Mouse (Mus musculus): ENCODE results near the gene Gm45785.
"Not testable (repeated sequence)": the region's sequence is repeated elsewhere in the genome, so short reads cannot be mapped to it uniquely, and the experiment has no call there.

The Gm45785 gene

DNA sequence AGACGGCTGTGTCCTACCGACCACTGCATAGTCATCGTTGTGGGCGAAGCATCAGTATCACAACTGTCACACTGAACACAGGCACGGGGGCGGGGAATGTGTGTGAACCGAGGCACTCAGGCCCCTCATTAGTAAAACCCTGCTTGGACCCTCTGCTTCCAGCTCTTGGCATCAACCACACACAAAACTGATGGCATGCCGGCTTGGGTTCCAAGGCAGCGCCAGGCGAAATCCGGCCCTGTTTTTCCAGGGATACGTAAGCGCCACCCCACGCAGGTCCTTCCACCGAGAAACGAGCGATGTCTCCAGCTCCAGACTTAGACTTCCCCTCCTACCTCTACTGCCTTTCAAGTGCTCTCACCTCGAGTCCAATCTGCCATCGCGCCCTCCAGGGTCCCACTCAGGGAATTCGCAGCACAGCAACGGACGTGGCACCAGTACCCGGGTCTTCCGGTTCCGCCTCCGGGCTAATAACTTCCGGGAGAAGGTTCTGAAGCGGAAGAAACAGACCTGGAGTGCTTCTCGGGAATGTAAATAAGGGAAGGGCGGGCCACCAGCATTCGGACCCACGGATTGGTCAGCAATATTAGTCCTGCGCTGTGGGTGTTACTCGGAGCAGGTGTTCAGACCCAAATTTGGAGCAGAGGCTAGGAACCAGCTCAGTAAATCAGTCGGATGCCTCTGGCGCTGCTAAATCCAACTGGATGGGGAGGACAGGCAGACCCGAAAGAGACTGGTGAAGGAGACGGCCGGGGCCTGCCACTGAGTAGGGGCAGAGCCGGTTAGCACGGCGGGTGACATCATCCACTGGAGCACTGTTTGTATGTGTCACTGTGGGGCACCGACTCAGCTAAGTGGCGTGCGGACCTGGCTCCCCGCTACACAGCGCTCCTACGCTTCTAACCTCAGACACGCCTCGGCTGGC, at the start of gene Gm45785:
Gene Gm45785 (minus strand): TSS at position 472 of the 925 bp plus-strand sequence.
- DNase-seq (ENCODE audit: low spot score in 2 of 2), result peak; percentile 84 to 89

DNA sequence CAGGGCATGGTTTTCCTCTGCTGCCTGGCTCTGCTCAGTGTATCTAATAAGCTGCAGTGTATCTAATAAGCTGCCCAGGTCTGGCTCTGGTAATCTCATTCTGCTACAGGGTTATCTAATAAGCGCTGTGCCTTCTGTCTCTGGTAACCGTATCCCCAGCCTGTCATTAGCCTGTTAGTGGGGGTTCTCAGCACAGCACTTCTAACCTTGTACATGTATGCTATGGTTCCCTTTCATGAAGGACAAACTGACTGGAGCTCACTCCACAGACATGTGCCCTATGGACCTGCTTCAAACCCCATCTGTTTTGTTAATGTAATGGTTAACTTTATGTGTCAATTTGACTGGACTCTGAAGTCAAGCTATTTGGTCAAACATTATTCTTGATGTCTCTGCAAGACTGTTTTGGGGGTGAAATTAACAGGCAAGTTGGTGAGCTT, 49.5 kb upstream of the Gm45785 start:
- DNase-seq (ENCODE audit: low spot score in 2 of 2), result no peak

DNA sequence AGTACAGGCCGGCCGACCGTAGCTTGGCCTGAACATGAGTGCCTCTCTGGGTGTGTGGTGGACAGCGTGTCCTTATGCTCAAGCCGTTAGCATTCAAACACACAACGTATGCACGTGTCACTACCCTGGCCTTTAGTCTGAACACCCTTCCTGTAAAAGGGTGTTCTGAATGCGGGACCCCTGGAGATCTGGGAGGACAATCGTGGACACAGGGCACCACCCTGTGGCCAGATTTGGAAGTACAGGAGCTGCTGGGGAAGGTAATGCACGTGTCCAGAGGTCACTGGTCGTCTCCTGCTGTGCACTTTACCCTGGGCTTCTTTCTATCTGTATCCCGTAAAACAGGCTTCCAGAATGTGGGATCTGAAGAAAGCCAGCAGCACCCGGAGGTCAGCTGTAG, 47.1 kb upstream of the Gm45785 start:
- DNase-seq (ENCODE audit: low spot score in 2 of 2), result peak; percentile 76 to 80

DNA sequence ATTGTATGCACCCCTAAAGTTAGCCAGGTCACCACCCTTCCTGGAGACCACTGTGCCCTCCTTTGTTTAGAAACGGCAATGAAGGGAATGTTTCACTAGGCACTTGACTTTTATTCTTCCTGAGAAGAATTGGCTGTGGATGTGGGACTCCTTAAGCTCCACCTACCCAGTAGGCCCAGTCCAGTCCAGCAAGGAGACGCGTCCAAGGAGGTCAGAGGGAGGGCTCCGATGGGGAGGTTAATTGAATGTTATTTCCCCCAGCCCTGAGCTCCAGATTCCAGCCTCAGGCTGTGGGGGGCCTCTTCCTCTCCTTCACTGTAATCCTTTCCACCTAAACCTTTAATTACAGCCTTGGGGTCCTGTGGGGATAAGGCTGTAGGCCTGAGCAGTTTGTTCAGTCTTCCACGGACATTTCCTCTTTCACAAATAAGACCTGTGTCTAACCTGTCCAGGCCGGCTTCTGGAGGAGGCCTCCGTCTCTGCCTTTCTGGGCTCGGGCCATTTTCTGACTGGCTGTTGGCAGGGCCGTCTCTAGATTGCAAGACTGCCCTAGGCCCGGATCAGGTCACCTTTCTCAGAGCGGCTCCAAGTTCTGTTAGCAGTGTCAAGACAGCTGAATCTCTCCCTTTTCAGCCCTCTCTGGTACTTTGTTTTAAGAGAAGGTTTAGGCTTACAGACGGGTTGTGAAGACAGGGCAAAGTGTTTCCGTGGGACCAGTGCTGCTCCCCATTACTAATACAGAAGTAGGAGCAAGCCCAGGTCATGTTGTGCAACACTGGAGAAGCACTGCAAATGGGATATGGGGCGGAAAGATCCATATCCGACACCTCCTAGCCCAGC, 46.1 kb upstream of the Gm45785 start:
- no peak for DNase-seq (ENCODE audit: low spot score in 2 of 2)

DNA sequence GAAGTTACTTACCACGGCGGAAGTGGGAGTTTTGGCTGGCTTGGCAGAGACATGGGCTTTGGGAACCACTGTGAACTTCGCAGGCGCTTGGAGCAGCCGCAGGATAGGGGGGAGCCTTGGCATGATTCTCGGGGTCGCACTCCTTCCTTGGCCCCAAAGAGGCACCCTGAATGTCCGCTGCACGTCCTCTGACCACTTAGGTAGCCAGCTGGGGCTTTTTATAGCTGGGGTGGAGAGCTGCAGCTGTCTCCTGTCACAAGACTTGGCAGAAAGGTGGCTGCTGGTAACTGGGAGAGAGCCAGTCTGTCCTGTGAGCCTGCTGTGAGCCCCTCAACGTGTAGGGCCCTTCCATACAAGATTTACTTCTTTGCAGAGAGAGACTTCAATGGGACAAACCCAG, 44.1 kb upstream of the Gm45785 start, which contains the start of gene Cox8b:
Gene Cox8b (minus strand): TSS at position 227 of the 400 bp plus-strand sequence.
- no peak for DNase-seq (ENCODE audit: low spot score in 2 of 2)

DNA sequence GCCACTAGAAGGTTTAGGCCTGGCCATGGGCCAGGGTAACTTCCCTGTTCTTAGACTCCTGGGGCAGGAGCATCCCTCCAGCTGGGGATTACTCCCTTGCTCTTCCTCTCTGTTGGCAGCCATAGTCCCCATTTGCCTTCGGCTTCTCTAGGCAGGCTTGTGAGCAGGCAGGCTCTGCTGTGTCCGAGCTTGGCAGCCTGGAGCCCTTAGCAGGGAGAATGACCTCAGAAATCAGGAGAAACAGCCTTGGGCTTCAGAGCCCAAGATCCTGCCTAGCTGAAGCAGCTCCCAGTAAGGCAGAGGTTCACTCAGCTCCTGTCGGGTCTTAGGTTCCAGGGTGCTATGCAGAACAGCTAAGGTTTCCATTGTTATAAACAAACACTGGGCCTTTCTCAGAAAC, 43.0 kb upstream of the Gm45785 start:
- DNase-seq (ENCODE audit: low spot score in 2 of 2), result no peak

DNA sequence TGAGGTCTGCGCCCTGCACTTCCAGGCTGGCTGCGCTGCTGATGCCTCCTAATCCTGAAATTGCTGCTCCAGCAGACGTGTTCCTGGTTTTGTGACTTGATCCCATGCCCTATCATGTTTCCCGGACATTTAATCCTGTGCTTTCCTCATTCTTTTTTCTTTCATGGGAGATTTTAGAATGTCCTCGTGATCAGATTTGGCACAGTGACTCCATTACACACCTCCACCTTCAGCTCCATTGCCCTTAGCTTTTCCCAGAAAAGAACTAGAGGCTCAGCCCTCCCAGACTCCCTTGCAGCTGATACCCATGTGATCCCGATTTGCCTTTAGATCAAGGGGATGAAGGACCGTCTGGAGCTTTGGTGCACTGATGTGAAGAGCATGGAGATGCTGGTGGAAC, 41.7 kb upstream of the Gm45785 start:
- DNase-seq (ENCODE audit: low spot score in 2 of 2), result no peak

DNA sequence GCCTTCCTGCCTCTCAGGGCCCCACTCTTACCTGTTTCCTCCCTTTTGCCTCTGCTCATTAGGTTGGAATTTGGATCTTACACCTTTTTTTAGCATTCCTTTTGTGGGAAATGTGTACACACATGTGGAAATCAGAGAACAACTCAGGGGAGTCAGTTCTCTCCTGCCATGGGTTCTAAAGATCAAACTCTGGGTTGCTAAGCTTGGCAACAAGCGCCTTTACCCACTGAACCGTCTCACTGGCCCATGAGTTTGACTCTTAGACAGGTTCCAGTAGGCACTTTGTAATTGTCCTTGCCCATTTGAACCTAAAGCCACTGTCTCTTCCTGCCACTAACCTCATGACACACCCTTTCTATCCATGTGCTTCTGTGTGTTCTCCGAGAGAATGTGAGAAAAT, 38.5 kb upstream of the Gm45785 start:
- no peak for DNase-seq (ENCODE audit: low spot score in 2 of 2)

DNA sequence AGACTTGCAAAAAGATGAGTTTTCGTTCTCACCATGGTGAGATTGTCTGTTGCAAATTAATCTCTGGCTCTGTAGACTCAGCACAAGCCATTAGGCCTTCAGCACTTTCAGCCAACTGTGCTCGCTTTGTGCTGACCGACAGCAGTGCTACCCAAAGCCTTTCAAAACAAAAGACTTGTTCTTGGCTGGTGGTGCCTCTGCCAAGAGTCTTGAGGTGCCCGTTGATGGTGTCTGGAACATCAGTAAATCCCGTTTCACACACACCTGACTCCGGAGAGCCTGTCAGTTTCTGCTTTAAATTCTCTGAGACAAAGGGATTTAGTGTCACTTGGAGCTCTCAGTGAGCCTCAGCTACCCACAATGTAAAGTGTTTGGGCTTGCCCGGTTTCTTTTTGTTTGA, 37.9 kb upstream of the Gm45785 start:
- no peak for DNase-seq (ENCODE audit: low spot score in 2 of 2)

DNA sequence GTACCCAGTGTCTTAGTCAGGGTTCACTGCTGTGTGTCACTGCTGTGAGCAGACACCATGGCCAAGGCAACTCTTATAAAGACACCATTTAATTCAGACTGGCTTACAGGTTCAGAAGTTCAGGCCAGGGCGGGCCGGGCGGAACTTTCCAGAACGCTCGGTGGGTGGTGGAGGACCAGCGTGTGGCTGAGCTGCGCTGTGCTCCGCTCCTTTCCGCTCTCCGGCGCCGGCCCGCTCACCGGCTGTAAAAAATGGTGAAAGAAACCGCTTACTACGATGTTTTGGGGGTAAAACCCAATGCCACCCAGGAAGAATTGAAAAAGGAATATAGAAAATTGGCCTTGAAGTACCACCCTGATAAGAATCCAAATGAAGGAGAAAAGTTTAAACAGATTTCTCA, 34.5 kb upstream of the Gm45785 start:
- DNase-seq (ENCODE audit: low spot score in 2 of 2), result not testable (repeated sequence)

DNA sequence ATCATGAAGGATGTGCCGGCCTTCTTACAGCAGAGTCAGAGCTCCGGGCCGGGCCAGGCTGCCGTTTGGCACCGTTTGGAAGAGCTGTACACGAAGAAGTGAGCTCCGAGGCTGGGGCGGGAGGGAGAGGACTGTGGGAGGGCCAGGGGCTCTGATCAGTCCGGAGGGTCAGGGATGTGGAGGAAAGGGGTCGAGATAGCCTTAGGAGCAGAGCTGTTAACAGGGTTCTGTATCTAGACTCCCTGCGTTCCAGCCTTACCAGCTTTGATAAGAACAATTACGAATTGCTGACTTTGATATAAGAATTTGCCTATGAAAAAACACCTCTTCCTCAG, 26.3 kb upstream of the Gm45785 start:
- DNase-seq (ENCODE audit: low spot score in 2 of 2), result no peak

DNA sequence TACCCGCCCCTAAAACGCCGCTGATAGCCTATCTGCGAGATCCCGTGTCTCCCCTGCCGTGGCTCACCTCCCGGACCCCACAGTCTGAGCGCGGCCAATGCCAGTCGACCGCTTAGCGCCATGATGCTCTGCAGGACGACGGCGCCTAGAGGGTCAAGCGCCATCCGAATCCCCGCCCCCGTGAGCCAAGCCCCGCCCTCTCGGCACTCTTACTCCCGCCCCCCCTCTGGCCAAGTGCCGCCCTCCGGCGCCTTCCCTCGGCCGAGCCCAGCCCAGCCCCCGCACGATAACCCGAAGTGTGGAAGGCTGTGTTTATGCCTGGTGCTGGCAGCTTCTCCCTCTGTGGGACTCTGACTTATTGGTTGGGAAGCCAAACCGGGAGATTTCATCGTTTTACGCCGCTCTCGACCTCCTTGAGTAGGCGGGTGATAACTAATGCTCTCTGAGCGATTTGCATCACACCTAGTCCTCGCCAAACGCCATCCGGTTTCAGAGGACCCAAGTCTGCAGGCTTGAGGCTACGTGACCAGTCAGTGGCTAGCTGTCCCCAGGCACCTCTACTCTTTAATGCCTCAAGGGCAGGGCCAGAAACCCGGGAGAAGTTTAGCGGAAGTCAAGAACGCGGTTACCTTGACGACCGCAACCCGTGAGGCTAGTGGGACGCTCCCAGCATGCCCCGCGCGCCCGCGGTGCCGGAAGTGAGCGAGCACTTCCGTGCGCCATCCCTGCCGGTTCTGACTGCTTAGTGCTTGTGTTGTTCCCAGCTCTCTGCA, 25.8 kb upstream of the Gm45785 start, which contains the start of the genes Psmd13 and Sirt3:
Gene Psmd13 (plus strand): TSS at position 273 of the 773 bp plus-strand sequence.
Gene Sirt3 (minus strand): TSS at position 614 of the 773 bp plus-strand sequence.
- DNase-seq (ENCODE audit: low spot score in 2 of 2), result peak; percentile 95 to 97

DNA sequence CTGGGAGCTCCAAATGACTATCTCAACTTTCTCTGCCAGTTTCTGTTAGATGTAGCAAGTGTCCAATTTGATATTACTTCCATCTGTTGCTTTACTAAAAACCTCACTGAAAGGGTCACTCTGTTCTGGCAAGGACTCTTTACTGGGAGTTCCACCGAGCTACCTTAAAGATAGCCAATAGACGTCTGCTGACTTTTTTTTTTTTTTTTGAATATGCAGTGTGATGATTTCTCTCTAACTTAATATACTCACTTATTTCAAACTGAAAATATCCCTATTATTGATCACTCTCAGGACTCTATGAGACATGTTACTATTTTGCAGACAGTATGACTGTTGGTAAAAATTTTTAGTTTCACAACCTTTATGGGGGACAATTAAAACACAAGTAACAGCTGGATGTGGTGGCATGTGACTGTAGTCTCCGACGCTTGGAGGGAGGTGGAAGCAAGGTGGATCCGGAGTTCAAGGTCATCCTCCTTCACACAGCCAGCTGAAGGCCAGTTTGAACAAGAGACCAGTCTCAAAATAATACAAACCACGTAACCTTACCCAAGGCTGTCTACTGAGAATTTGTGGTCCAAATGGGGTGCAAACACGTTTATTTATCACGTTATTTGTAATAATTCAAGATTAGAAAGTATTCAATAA, 24.9 kb upstream of the Gm45785 start:
- DNase-seq (ENCODE audit: low spot score in 2 of 2), result no peak

DNA sequence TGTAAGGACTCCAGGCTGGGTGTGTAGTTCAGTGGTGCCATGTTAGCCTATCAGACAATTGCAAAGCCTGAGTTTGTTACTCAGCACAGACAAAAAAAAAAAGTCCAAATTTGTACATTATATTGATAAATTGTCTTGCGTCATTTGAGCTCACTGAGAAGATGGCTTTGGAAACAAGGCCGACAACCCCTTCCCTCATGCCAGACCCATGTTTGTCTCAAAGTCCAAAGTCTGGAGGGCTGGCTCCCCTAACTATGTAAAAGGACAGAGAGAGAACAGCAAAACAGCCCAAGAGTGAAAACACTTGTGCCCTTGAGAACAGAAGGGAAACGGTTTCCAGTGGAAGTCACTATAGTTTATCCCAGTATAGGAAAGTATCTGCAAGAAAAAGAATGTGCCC, 24.3 kb upstream of the Gm45785 start:
- DNase-seq (ENCODE audit: low spot score in 2 of 2), result no peak

DNA sequence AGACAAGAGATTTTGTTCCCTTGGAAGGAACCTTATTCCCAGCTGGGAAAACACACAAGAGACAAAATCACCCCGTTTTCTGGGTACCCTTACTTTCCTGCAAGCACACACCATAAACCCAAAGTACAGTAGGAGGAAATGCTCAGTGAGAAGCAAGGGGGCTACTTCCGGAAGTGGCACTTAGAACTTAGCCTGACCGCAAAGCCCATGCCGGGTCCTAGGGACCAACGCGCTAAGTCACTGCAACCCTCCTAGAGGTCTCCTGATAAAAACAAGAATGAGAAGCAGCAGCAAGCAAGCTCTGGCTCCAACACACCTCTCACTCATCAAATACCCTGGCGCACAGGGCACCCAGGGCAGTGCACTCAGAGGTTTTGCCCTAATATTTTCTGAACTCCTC, 23.2 kb upstream of the Gm45785 start:
- no peak for DNase-seq (ENCODE audit: low spot score in 2 of 2)

DNA sequence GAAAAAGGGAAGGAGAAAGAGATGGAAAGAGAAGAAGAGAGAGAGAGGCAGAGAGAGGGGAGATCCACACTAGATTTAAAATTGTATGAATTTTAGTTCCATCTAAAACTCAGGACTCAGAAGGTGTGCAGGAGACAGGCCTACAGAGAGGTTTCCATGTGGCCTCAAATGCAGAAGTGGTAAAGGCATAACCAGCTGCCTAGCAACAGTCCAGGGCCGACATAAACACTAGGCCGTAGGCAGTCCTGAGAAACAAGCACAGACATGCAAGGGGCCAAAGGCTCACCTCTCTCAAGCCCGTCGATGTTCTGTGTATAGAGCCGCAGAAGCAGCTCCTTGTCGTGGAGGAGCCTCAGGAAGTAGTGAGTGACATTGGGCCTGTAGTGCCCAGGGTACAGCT, 21.2 kb upstream of the Gm45785 start:
- DNase-seq (ENCODE audit: low spot score in 2 of 2), result no peak

DNA sequence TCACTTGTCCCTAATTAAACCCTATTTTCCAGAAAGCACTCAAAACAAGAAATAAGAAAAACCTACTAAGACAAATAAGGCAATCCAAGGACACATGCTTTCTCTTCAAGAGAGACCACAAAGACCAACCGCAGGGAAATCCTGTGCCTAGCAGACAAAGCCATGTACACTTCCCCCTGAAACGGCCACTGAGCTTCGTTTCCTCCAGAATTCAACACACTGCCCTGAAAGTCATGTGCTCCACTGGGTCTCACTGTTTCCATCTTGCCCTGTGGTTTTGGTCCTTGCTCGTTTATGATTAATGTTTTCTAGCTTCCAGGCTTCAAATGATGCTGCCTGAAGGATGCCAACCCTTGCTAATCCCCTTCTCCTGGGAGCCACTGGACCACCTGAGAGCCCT, 18.1 kb upstream of the Gm45785 start:
- no peak for DNase-seq (ENCODE audit: low spot score in 2 of 2)

DNA sequence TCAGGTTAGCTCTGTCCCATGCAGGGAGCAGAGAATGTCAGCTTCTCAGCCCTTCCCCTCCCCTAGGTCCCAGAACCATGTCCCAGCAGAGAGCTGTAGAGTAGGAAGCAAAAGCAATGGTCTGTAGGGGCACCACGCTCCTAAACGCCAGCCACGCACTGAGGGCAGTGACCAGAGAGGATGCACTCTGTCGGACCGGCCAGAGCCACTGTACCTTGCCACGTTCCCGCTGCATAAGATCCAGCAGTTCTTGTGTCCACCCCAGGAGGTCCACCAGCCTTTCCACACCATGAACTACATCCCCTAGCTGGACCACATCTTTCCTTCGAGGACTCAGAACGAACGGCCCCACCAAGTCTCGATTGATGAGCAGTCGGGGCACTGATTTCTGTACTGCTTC, 8.6 kb upstream of the Gm45785 start:
- DNase-seq (ENCODE audit: low spot score in 2 of 2), result no peak

DNA sequence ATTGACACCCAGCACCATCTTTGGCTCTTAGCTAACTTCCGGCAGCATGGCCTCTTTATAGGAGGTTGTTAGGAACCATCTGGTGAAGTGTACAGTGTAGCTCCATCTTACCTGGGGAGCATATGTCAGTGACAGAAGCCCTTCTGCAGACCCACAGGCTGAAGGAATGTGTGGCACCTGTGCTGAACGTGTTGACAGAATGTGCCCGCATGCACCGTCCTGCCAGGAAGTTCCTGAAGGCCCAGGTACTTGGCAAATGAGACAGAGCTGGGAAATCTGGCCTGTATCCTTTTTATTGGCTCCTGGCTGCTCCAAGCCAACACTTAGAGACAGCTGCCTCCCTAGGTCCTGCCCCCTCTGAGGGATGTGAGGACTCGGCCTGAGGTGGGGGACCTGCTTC, 4.6 kb upstream of the Gm45785 start:
- DNase-seq (ENCODE audit: low spot score in 2 of 2), result no peak

DNA sequence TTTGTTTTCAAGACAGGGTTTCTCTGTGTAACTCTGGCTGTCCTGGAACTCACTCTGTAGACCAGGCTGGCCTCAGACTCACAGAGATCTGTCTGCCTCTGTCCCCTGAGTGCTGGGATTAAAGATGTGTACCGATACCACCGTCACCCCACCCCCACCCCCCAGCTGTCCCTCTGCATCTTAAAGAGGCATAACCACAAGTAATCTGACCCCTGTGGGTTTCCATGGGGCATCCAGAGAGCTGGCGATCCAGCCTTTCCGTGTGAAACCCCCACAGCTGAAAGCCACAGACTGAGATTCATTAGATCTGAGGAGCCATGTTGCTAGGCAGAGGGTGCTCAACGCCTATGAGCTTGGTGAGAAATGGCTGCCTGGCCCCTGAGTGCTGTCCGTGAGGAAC, 3.9 kb upstream of the Gm45785 start:
- no peak for DNase-seq (ENCODE audit: low spot score in 2 of 2)

DNA sequence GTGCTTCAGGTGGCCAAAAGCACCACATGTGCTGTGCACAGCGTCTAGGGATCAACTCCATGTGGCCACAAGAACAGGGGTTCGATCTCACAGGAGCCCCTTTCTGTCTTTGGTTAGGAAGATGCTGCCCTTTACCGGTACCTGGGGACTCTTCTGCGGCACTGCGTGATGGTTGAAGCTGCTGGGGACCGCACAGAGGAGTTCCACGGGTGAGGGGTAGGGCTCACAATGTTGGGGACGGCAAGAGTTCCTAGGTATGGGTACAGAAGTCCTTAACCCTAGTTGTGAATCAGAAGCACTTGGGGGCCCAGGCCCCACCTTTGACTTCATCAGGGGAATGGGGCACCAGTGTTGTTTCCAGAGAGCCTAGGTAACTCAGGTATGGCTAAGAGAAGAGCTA, 2.6 kb upstream of the Gm45785 start:
- no peak for DNase-seq (ENCODE audit: low spot score in 2 of 2)

All from right cerebral cortex, adult 2 months (tissue).